Mouse (Mus musculus) layer of hippocampus, postnatal 25 days (tissue): ENCODE data around the gene Tcte1. TPM values are rescaled to one million over a fixed set of nuclear protein-coding genes. Genes with fewer than 3 reads are reported as not detected.

Experiments
- DNase-seq, 2 experiments: peaks; one replicate each; pipeline ENCODE4 v3.0.0; 2022; ENCODE audit warnings: mixed read lengths in 2 of 2, low spot score in 1 of 2; ENCODE audit errors: extremely low spot score in 1 of 2
- total RNA-seq, 2 experiments: library from RNA; stranded (reverse); gene quantifications; 2 replicates each; pipeline ENCODE4 v1.2.3; 2021

Tcte1 gene
- total RNA-seq, 2 experiments from 2014 or later, result 0.74 to 1.2 TPM

- DNase-seq, result peak in 1 of 2 experiments; percentile 60
Observed at GRCm38 (mm10) chr17:45581567-45581983, 58.3 kb downstream of the Tcte1 start.

- no peak for DNase-seq
Observed at GRCm38 (mm10) chr17:45582188-45582587, 59.0 kb downstream of the Tcte1 start.

- no peak for DNase-seq
Observed at GRCm38 (mm10) chr17:45582715-45583355, 59.6 kb downstream of the Tcte1 start.

GRCm38 (mm10) chr17:45584096-45584896 lies 61.1 kb downstream of the Tcte1 start:
- peak; percentile 46 to 52 for DNase-seq

- DNase-seq, result peak; percentile 67 to 79
Observed at GRCm38 (mm10) chr17:45584939-45585678, 61.9 kb downstream of the Tcte1 start.

- no peak for DNase-seq
Observed at GRCm38 (mm10) chr17:45585725-45586448, 62.7 kb downstream of the Tcte1 start.

- no peak for DNase-seq
Observed at GRCm38 (mm10) chr17:45586449-45586837, 63.2 kb downstream of the Tcte1 start.

GRCm38 (mm10) chr17:45588370-45588769 lies 65.1 kb downstream of the Tcte1 start:
- DNase-seq, result no peak

- no peak for DNase-seq
Observed at GRCm38 (mm10) chr17:45589236-45589635, 66.0 kb downstream of the Tcte1 start.

GRCm38 (mm10) chr17:45589844-45590243 lies 66.6 kb downstream of the Tcte1 start:
- no peak for DNase-seq

GRCm38 (mm10) chr17:45590410-45590809 lies 67.2 kb downstream of the Tcte1 start:
- DNase-seq, result no peak

GRCm38 (mm10) chr17:45591701-45592605 lies 68.7 kb downstream of the Tcte1 start:
- no peak for DNase-seq

Other genes with a start within 250 kb of the Tcte1 start
- 10 to 100 TPM; 53.4 to 57.4 TPM for gene Cdc5l, start 89.7 kb upstream of the Tcte1 start, total RNA-seq
- 1 to 10 TPM; 4.3 to 5.5 TPM for gene Spats1, start 48.0 kb upstream of the Tcte1 start, total RNA-seq
- 10 to 100 TPM; 21.6 to 22.7 TPM for gene Aars2, start 16.6 kb upstream of the Tcte1 start, total RNA-seq
- 100 to 1,000 TPM; 113 to 114 TPM for gene Tmem151b, start 26.2 kb downstream of the Tcte1 start, total RNA-seq
- gene Nfkbie, start 32.3 kb downstream of the Tcte1 start, total RNA-seq, result 1 to 10 TPM; 2.6 to 3.2 TPM
- gene Slc35b2, start 40.4 kb downstream of the Tcte1 start, total RNA-seq, result 10 to 100 TPM; 36.1 to 38.7 TPM
- 1,000 to 10,000 TPM; 1,671 to 1,815 TPM for gene Hsp90ab1, start 49.8 kb downstream of the Tcte1 start, total RNA-seq
- 10 to 100 TPM; 19.0 to 19.9 TPM for gene Slc29a1, start 76.2 kb downstream of the Tcte1 start, total RNA-seq
- gene Mymx, start 78.7 kb downstream of the Tcte1 start, total RNA-seq, result not detected
- gene Capn11, start 135.9 kb downstream of the Tcte1 start, total RNA-seq, result under 1 TPM; 0.19 to 0.20 TPM
- gene Mrpl14, start 162.9 kb downstream of the Tcte1 start, total RNA-seq, result 10 to 100 TPM; 40.0 to 40.9 TPM
- gene Tmem63b, start 163.5 kb downstream of the Tcte1 start, total RNA-seq, result 100 to 1,000 TPM; 176 to 191 TPM
- gene 1600014C23Rik, start 210.4 kb downstream of the Tcte1 start, total RNA-seq, result under 1 TPM in 1 of 2 experiments, not detected in 1; 0.59 TPM